Mouse (Mus musculus) liver, embryonic 12.5 days (tissue): ENCODE measurements at regions not wholly inside any gene's neighbourhood (a gene's known extent, or its start where the extent isn't known, plus 50 kb on each side); places are given as distances from the start of the nearest gene placed in this dataset.
A peak's percentile ranks its signal among the peaks of the same experiment; 100 is the strongest.

Experiments used
- ATAC-seq: fragments of 200-750 bp; cut with Nextera tagmentation; 2 replicates; pipeline ENCODE4 v1.8.0; 2017; ENCODE audit warnings: moderate number of reproducible peaks, mild to moderate bottlenecking, moderate library complexity
- H3K27ac ChIP-seq: fragments of 300-500 bp; sonication (generic); 2 replicates; pipeline ENCODE4 v1.5.1; 2016; ENCODE audit warnings: mild to moderate bottlenecking
- H3K27me3 ChIP-seq: fragments of 300-500 bp; sonication (generic); replicated peaks from 2 replicates; pipeline ENCODE4 v1.6.1; 2016; ENCODE audit warnings: mild to moderate bottlenecking, moderate library complexity
- H3K36me3 ChIP-seq: fragments of 300-500 bp; sonication (generic); 2 replicates; pipeline ENCODE4 v1.6.1; 2016; ENCODE audit warnings: mild to moderate bottlenecking, moderate library complexity
- H3K4me1 ChIP-seq: fragments of 300-500 bp; sonication (generic); 2 replicates; pipeline ENCODE4 v1.6.1; 2016
- H3K4me2 ChIP-seq: fragments of 300-500 bp; sonication (generic); 2 replicates; pipeline ENCODE4 v1.6.1; 2016; ENCODE audit warnings: mild to moderate bottlenecking, moderate library complexity
- H3K4me3 ChIP-seq: fragments of 300-500 bp; sonication (generic); 2 replicates; pipeline ENCODE4 v1.5.1; 2016; ENCODE audit warnings: mild to moderate bottlenecking, moderate library complexity
- H3K9ac ChIP-seq: fragments of 300-500 bp; sonication (generic); 2 replicates; pipeline ENCODE4 v1.6.1; 2016; ENCODE audit warnings: mild to moderate bottlenecking, moderate library complexity
- H3K9me3 ChIP-seq: fragments of 300-500 bp; sonication (generic); replicated peaks from 2 replicates; pipeline ENCODE4 v1.6.1; 2016; ENCODE audit warnings: mild to moderate bottlenecking, moderate library complexity
- WGBS: fragments of 180-500 bp; shearing (Covaris S2); methylation state at CpG from one replicate; pipeline ENCODE4 v1.1.7; 2016; ENCODE audit not compliant: insufficient replicate concordance; 5-methylcytosine and 5-hydroxymethylcytosine counted together

DNA sequence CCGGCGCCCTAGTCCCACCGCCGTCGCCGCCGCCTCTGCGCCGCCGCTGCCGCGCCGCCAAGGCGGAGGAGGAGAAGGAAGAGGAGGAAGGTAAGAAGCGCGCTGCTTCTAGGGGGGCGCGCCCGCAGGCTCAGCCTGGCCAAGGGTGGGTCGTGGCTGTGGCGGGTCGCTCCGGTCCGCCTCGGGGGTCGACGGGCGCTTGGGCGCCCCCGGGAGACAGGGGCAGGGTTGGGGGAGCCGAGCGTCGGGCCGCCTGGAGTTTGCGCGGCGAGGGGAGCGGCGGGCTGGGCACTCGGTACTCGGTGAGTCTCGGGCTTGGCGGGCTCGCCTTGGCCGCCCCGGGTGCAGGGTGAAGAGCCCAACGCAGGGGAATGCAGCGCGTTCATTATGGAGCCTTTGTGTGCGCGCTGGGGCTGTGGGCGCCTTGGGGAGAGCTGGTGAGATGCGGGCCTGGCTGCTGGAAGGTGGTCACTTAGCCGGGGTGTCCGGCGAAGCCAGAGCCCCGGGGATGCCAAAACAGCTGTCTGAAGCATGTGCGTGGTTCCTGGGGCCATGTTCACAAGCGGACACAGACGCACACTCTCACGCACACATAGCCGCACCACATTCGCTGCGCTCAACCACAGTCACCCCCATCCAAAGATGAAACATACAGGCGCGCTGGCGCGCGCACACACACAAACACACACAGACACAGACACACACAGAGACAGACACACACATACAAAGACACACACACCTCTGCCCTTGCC is 63.9 kb upstream of the Frmpd3 start:
- Histone ChIP-seq H3K4me2 (peak overlapping the region; percentile 61), H3K9ac (no peak overlapping the region), H3K4me3 (peak overlapping the region; percentile 46), H3K27me3 (peaks cover 81% of the 10 kb centered on the region), H3K9me3 (no peaks in the 10 kb centered on the region), H3K4me1 (no peaks in the 10 kb centered on the region), H3K36me3 (no peaks in the 10 kb centered on the region), H3K27ac (no peak overlapping the region)
- no peak for ATAC-seq
- 11% methylated on average over 66 of the region's 69 CpGs for WGBS

DNA sequence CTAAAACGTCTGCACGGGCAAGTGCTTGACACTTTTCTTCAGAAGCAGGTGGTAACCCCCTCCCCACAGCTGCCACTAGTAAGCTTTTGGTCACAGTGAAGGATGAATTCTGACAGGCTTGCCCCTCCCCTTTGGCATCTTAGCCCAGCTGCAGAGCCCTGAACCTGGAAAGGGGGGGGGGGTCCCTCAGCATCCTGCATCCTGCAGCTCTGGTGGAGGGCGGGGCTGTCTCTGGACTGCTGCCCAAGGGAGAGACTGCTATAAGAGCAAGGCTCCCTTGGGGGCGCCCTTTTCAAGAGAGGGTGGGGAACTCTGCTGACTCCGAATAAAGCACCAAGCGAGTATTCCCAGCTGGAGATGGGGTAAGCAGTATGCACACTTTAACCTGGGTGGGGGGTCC is 62.8 kb upstream of the Frmpd3 start:
- 11% methylated on average over 6 of the region's 6 CpGs for whole genome bisulfite sequencing

DNA sequence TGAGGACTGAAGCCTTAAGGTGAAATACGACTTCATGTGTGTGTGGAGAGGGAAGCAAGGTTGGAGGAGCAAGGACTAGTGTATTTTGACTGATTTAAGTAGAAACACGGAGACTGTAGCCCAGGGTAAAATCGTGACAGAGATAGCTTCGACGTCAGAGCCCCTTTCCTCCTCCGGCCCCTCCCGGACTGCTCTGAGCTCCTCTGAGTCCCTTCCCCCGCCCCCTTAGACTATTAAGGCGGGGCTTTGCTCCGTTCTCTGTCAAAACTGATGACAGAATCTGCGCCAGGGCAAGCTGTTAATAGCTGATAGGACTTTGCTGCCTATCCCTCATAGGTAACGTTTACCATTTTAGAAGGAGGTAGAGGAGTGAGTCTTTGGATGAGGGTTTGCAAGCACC is 62.0 kb upstream of the Frmpd3 start:
- Histone ChIP-seq H3K4me1 (no peaks in the 10 kb centered on the region), H3K4me2 (no peak overlapping the region), H3K4me3 (no peak overlapping the region), H3K36me3 (no peaks in the 10 kb centered on the region), H3K27me3 (peaks cover 73% of the 10 kb centered on the region), H3K9me3 (no peaks in the 10 kb centered on the region), H3K27ac (no peak overlapping the region), H3K9ac (no peak overlapping the region)
- ATAC-seq, result 0 out of 2 replicates have a peak, but pooled peaks have one; percentile 37
- 7% methylated on average over 12 of the region's 12 CpGs for WGBS

More for the DNA sequence above, 62.8 kb upstream of the Frmpd3 start:
- Histone ChIP-seq H3K9me3 (no peaks in the 10 kb centered on the region), H3K4me2 (no peak overlapping the region), H3K27ac (no peak overlapping the region), H3K27me3 (peaks cover 77% of the 10 kb centered on the region), H3K9ac (no peak overlapping the region), H3K4me3 (no peak overlapping the region), H3K4me1 (no peaks in the 10 kb centered on the region), H3K36me3 (no peaks in the 10 kb centered on the region)
- ATAC-seq, result no peak
